Mouse (Mus musculus) stomach, embryonic 15.5 days (tissue): ENCODE measurements around the gene Lrtm1. TPM values are rescaled to one million over a fixed set of nuclear protein-coding genes. Genes with fewer than 3 reads are reported as not detected.

ENCODE experiments used
- ATAC-seq: fragments of 200-750 bp; cut with Nextera tagmentation; 2 replicates; pipeline ENCODE4 v1.8.0; 2017; ENCODE audit warnings: low read depth, moderate number of reproducible peaks, moderate TSS enrichment; ENCODE audit not compliant: insufficient read depth, low FRiP score
- H3K27ac ChIP-seq: fragments of 300-500 bp; sonication (generic); 2 replicates; pipeline ENCODE4 v1.5.1; 2015; ENCODE audit warnings: mild to moderate bottlenecking, inconsistent platforms
- H3K27me3 ChIP-seq: fragments of 300-500 bp; sonication (generic); replicated peaks from 2 replicates; pipeline ENCODE4 v1.6.1; 2015; ENCODE audit warnings: inconsistent platforms
- H3K36me3 ChIP-seq: fragments of 300-500 bp; sonication (generic); 2 replicates; pipeline ENCODE4 v1.6.1; 2015; ENCODE audit warnings: inconsistent platforms
- H3K4me1 ChIP-seq: fragments of 300-500 bp; sonication (generic); 2 replicates; pipeline ENCODE4 v1.6.1; 2015; ENCODE audit warnings: inconsistent platforms
- H3K4me2 ChIP-seq: fragments of 300-500 bp; sonication (generic); 2 replicates; pipeline ENCODE4 v1.6.1; 2015; ENCODE audit warnings: mild to moderate bottlenecking, inconsistent platforms
- H3K4me3 ChIP-seq: fragments of 300-500 bp; sonication (generic); replicated peaks from 2 replicates; pipeline ENCODE4 v1.5.1; 2015; ENCODE audit warnings: inconsistent platforms
- H3K9ac ChIP-seq: fragments of 300-500 bp; sonication (generic); 2 replicates; pipeline ENCODE4 v1.6.1; 2015; ENCODE audit warnings: inconsistent platforms
- H3K9me3 ChIP-seq: fragments of 300-500 bp; sonication (generic); 2 replicates; pipeline ENCODE4 v1.6.1; 2016; ENCODE audit warnings: inconsistent platforms
- WGBS: fragments of 180-500 bp; shearing (Covaris S2); methylation state at CpG from one replicate; pipeline ENCODE4 v1.1.7; 2015; 5-methylcytosine and 5-hydroxymethylcytosine counted together
- polyA plus RNA-seq: library from polyadenylated mRNA; unstranded; fragments of >200 nt; fragmentation: Nextera tagmentation; extraction: Ambion mirVana; gene quantifications from 2 replicates; pipeline ENCODE4 v1.2.1, GENCODE M21; 2015

The Lrtm1 gene
- polyA plus RNA-seq, 1 experiment from 2014 or later: 0.06 TPM

- H3K4me3 ChIP-seq: no peak overlapping the region
- no peaks in the 10 kb centered on the region for H3K4me1 ChIP-seq
- no peak overlapping the region for H3K9ac ChIP-seq
- H3K36me3 ChIP-seq: no peaks in the 10 kb centered on the region
- H3K4me2 ChIP-seq: no peak overlapping the region
- no peak for ATAC-seq
- H3K27me3 ChIP-seq: no peaks in the 10 kb centered on the region
- 51% methylated on average over 9 of the region's 9 CpGs for WGBS
- no peaks in the 10 kb centered on the region for H3K9me3 ChIP-seq
- no peak overlapping the region for H3K27ac ChIP-seq
Observed at GRCm38 (mm10) chr14:29040606-29041364, 22.8 kb downstream of the Lrtm1 start.

- WGBS: 72% methylated on average over 1 of the region's 1 CpGs
- no peaks in the 10 kb centered on the region for H3K36me3 ChIP-seq
- no peak overlapping the region for H3K9ac ChIP-seq
- H3K9me3 ChIP-seq: no peaks in the 10 kb centered on the region
- no peak overlapping the region for H3K4me2 ChIP-seq
- no peak overlapping the region for H3K27ac ChIP-seq
- no peaks in the 10 kb centered on the region for H3K27me3 ChIP-seq
- no peak overlapping the region for H3K4me3 ChIP-seq
- H3K4me1 ChIP-seq: no peaks in the 10 kb centered on the region
- no peak for ATAC-seq
Observed at GRCm38 (mm10) chr14:29041498-29041897, 23.5 kb downstream of the Lrtm1 start.

- 53% methylated on average over 1 of the region's 1 CpGs for whole genome bisulfite sequencing
- no peak for ATAC-seq
Observed at GRCm38 (mm10) chr14:29042355-29042754, 24.3 kb downstream of the Lrtm1 start.

GRCm38 (mm10) chr14:29051951-29052835 is 34.2 kb downstream of the Lrtm1 start:
- H3K9ac ChIP-seq: no peak overlapping the region
- H3K27me3 ChIP-seq: no peaks in the 10 kb centered on the region
- no peak overlapping the region for H3K4me2 ChIP-seq
- ATAC-seq: no peak
- H3K9me3 ChIP-seq: no peaks in the 10 kb centered on the region
- no peak overlapping the region for H3K4me3 ChIP-seq
- no peaks in the 10 kb centered on the region for H3K36me3 ChIP-seq
- H3K27ac ChIP-seq: no peak overlapping the region
- 40% methylated on average over 16 of the region's 16 CpGs for WGBS
- no peaks in the 10 kb centered on the region for H3K4me1 ChIP-seq

More at GRCm38 (mm10) chr14:29042355-29042754, 24.3 kb downstream of the Lrtm1 start:
- H3K9me3 ChIP-seq: no peaks in the 10 kb centered on the region
- no peak overlapping the region for H3K9ac ChIP-seq
- H3K36me3 ChIP-seq: no peaks in the 10 kb centered on the region
- H3K4me1 ChIP-seq: no peaks in the 10 kb centered on the region
- H3K27ac ChIP-seq: no peak overlapping the region
- H3K4me3 ChIP-seq: no peak overlapping the region
- no peaks in the 10 kb centered on the region for H3K27me3 ChIP-seq
- H3K4me2 ChIP-seq: no peak overlapping the region

- Histone ChIP-seq H3K9me3 (no peaks in the 10 kb centered on the region), H3K4me1 (no peaks in the 10 kb centered on the region), H3K27me3 (no peaks in the 10 kb centered on the region), H3K36me3 (no peaks in the 10 kb centered on the region), H3K9ac (no peak overlapping the region), H3K27ac (no peak overlapping the region), H3K4me3 (no peak overlapping the region), H3K4me2 (no peak overlapping the region)
- no peak for ATAC-seq
Observed at GRCm38 (mm10) chr14:29060679-29061078, 42.7 kb downstream of the Lrtm1 start.

GRCm38 (mm10) chr14:29061491-29061890 is 43.5 kb downstream of the Lrtm1 start:
- no peak overlapping the region for H3K4me3 ChIP-seq
- H3K9ac ChIP-seq: no peak overlapping the region
- H3K9me3 ChIP-seq: no peaks in the 10 kb centered on the region
- H3K4me1 ChIP-seq: no peaks in the 10 kb centered on the region
- H3K36me3 ChIP-seq: no peaks in the 10 kb centered on the region
- H3K27ac ChIP-seq: no peak overlapping the region
- H3K27me3 ChIP-seq: no peaks in the 10 kb centered on the region
- 75% methylated on average over 1 of the region's 1 CpGs for WGBS
- H3K4me2 ChIP-seq: no peak overlapping the region
- no peak for ATAC-seq

- 83% methylated on average over 2 of the region's 2 CpGs for WGBS
- no peak for ATAC-seq
Observed at GRCm38 (mm10) chr14:29062676-29063075, 44.7 kb downstream of the Lrtm1 start.

GRCm38 (mm10) chr14:29073747-29074146 is 55.7 kb downstream of the Lrtm1 start:
- Histone ChIP-seq H3K9ac (no peak overlapping the region), H3K27me3 (no peaks in the 10 kb centered on the region), H3K9me3 (no peaks in the 10 kb centered on the region), H3K4me3 (no peak overlapping the region), H3K4me1 (no peaks in the 10 kb centered on the region), H3K4me2 (no peak overlapping the region), H3K36me3 (no peaks in the 10 kb centered on the region), H3K27ac (no peak overlapping the region)
- 78% methylated on average over 4 of the region's 4 CpGs for WGBS
- no peak for ATAC-seq

More at GRCm38 (mm10) chr14:29062676-29063075, 44.7 kb downstream of the Lrtm1 start:
- no peaks in the 10 kb centered on the region for H3K4me1 ChIP-seq
- H3K4me3 ChIP-seq: no peak overlapping the region
- no peak overlapping the region for H3K27ac ChIP-seq
- no peaks in the 10 kb centered on the region for H3K9me3 ChIP-seq
- no peaks in the 10 kb centered on the region for H3K27me3 ChIP-seq
- no peak overlapping the region for H3K9ac ChIP-seq
- no peaks in the 10 kb centered on the region for H3K36me3 ChIP-seq
- H3K4me2 ChIP-seq: no peak overlapping the region

GRCm38 (mm10) chr14:29077418-29077817 is 59.4 kb downstream of the Lrtm1 start:
- Histone ChIP-seq H3K9me3 (no peaks in the 10 kb centered on the region), H3K4me3 (no peak overlapping the region), H3K27ac (no peak overlapping the region), H3K36me3 (no peaks in the 10 kb centered on the region), H3K4me1 (no peaks in the 10 kb centered on the region), H3K27me3 (no peaks in the 10 kb centered on the region), H3K9ac (no peak overlapping the region), H3K4me2 (no peak overlapping the region)
- WGBS: 49% methylated on average over 3 of the region's 3 CpGs
- no peak for ATAC-seq

GRCm38 (mm10) chr14:29080228-29080627 is 62.2 kb downstream of the Lrtm1 start:
- no peak for ATAC-seq
- H3K27ac ChIP-seq: no peak overlapping the region
- no peaks in the 10 kb centered on the region for H3K36me3 ChIP-seq
- no peaks in the 10 kb centered on the region for H3K4me1 ChIP-seq
- no peak overlapping the region for H3K4me3 ChIP-seq
- H3K9ac ChIP-seq: no peak overlapping the region
- H3K9me3 ChIP-seq: no peaks in the 10 kb centered on the region
- H3K4me2 ChIP-seq: no peak overlapping the region
- WGBS: 78% methylated on average over 4 of the region's 4 CpGs
- H3K27me3 ChIP-seq: no peaks in the 10 kb centered on the region

- H3K4me1 ChIP-seq: no peaks in the 10 kb centered on the region
- H3K9me3 ChIP-seq: no peaks in the 10 kb centered on the region
- 69% methylated on average over 4 of the region's 4 CpGs for WGBS
- no peak for ATAC-seq
- H3K27me3 ChIP-seq: no peaks in the 10 kb centered on the region
- no peak overlapping the region for H3K9ac ChIP-seq
- no peak overlapping the region for H3K27ac ChIP-seq
- no peaks in the 10 kb centered on the region for H3K36me3 ChIP-seq
- H3K4me3 ChIP-seq: no peak overlapping the region
- H3K4me2 ChIP-seq: no peak overlapping the region
Observed at GRCm38 (mm10) chr14:29080630-29081029, 62.6 kb downstream of the Lrtm1 start.

- H3K4me1 ChIP-seq: no peaks in the 10 kb centered on the region
- ATAC-seq: no peak
- H3K9me3 ChIP-seq: no peaks in the 10 kb centered on the region
- no peak overlapping the region for H3K9ac ChIP-seq
- H3K27me3 ChIP-seq: no peaks in the 10 kb centered on the region
- WGBS: 63% methylated on average over 1 of the region's 1 CpGs
- H3K27ac ChIP-seq: no peak overlapping the region
- H3K4me2 ChIP-seq: no peak overlapping the region
- H3K4me3 ChIP-seq: no peak overlapping the region
- no peaks in the 10 kb centered on the region for H3K36me3 ChIP-seq
Observed at GRCm38 (mm10) chr14:29082171-29082570, 64.2 kb downstream of the Lrtm1 start.
